Mouse (Mus musculus): ENCODE measurements around the gene Tmem247. TPM values are rescaled to one million over a fixed set of nuclear protein-coding genes. Genes with fewer than 3 reads are reported as not detected.

Gene Tmem247
- polyA plus RNA-seq, 1 experiment from 2014 or later, result not detected

DNA sequence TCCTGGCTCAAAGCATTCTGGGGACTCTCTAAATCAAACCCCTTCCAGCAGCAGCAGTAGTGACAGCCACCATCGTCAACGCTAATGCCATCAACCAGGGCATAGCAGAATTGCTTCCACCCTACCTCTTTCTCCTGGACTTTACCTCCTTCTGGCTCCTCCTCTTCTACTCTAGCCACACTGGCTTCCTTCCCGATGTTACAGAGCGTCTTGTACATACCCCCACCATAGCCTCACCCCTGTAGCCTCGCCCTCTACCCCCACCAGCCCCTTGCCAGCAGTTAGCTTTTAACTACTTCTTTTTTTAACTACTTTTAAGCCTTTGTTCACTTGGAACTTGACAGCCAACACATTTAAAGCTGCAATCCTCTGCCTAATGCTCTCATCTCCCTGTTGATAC lies 17.3 kb upstream of the Tmem247 start:
- 89% methylated on average over 5 of the region's 5 CpGs for WGBS
- no peaks in the 10 kb centered on the region for H3K36me3 ChIP-seq (ENCODE audit: control insufficient read depth, insufficient read depth, low read length)
- H3K4me2 ChIP-seq (ENCODE audit: low read length), result no peak overlapping the region
- H3K4me1 ChIP-seq (ENCODE audit: control insufficient read depth, insufficient read depth, low read depth, low read length), result peaks cover 4% of the 10 kb centered on the region
- no peak overlapping the region for H3K27ac ChIP-seq (ENCODE audit: low read depth, low read length)
- H3K4me3 ChIP-seq (ENCODE audit: low read length), result no peak overlapping the region
- ATAC-seq, result no peak
- no peaks in the 10 kb centered on the region for H3K9me3 ChIP-seq (ENCODE audit: control insufficient read depth, low read length)
- H3K9ac ChIP-seq (ENCODE audit: low read depth, low read length), result no peak overlapping the region
- H3K27me3 ChIP-seq (replicated peaks; ENCODE audit: control insufficient read depth, insufficient read depth, low read length), result no peaks in the 10 kb centered on the region

DNA sequence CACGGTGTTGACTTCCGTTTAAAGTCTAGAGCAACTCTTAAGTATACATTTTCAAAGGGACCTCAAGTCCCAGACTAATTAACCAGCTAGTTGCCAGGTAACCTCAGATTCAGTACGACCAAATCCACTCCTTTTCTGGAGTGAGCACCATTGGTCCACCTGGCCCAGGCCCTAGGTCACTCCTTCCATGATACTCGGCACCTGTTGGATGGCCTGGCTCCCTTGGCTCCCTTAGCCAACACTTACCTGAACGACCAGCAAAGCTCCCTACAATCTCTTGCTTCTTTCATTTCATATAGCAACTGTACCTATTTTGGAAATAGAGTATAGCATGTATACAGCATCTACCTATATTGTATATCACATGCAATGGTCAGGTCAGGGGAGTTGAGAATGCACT lies 16.6 kb upstream of the Tmem247 start:
- H3K36me3 ChIP-seq (ENCODE audit: control insufficient read depth, insufficient read depth, low read length), result no peaks in the 10 kb centered on the region
- no peak overlapping the region for H3K9ac ChIP-seq (ENCODE audit: low read depth, low read length)
- no peaks in the 10 kb centered on the region for H3K9me3 ChIP-seq (ENCODE audit: control insufficient read depth, low read length)
- peaks cover 12% of the 10 kb centered on the region for H3K4me1 ChIP-seq (ENCODE audit: control insufficient read depth, insufficient read depth, low read depth, low read length)
- H3K27me3 ChIP-seq (replicated peaks; ENCODE audit: control insufficient read depth, insufficient read depth, low read length), result no peaks in the 10 kb centered on the region
- H3K4me2 ChIP-seq (ENCODE audit: low read length), result no peak overlapping the region
- no peak overlapping the region for H3K4me3 ChIP-seq (ENCODE audit: low read length)
- 85% methylated on average over 5 of the region's 5 CpGs for WGBS
- no peak overlapping the region for H3K27ac ChIP-seq (ENCODE audit: low read depth, low read length)
- no peak for ATAC-seq

DNA sequence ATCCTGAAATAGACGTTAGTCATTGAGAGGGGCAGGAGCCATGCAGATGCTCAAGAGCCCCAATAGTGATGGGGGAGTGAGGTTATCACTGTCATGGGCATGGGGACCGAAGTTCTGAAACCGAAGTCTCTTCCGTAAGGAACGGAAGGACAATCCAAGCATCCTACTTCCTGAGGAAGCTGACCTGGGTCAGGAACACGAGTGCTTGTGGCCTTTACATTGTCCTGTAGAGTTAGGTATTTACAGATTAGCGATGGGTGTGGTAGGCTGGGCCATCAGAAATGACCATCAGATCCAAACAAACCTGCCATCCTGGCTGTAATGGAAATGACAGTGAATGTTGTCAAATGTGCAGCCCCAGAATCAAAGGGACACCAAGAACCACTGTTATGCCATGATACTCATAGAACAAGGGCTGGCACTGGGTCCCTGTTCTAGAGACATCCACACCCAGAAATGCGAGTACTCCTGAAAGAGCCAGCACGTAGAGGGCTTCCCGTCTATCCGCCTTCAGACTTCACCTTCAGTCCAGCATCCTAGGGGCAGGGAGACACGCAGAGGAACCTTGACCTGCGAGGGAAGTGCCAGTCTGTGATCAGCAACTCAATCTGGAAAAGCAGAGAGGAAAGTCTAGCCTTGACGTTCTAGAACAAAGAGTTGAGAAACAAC lies 14.6 kb upstream of the Tmem247 start:
- H3K36me3 ChIP-seq (ENCODE audit: control insufficient read depth, insufficient read depth, low read length), result no peaks in the 10 kb centered on the region
- H3K27ac ChIP-seq (ENCODE audit: low read depth, low read length), result no peak overlapping the region
- no peak overlapping the region for H3K9ac ChIP-seq (ENCODE audit: low read depth, low read length)
- no peaks in the 10 kb centered on the region; the same call in 1 of the 2 replicates for H3K27me3 ChIP-seq (replicated peaks; ENCODE audit: control insufficient read depth, insufficient read depth, low read length)
- ATAC-seq, result no peak
- 93% methylated on average over 14 of the region's 14 CpGs for WGBS
- H3K9me3 ChIP-seq (ENCODE audit: control insufficient read depth, low read length), result no peaks in the 10 kb centered on the region
- peaks cover 17% of the 10 kb centered on the region for H3K4me1 ChIP-seq (ENCODE audit: control insufficient read depth, insufficient read depth, low read depth, low read length)
- H3K4me2 ChIP-seq (ENCODE audit: low read length), result no peak overlapping the region
- H3K4me3 ChIP-seq (ENCODE audit: low read length), result no peak overlapping the region

DNA sequence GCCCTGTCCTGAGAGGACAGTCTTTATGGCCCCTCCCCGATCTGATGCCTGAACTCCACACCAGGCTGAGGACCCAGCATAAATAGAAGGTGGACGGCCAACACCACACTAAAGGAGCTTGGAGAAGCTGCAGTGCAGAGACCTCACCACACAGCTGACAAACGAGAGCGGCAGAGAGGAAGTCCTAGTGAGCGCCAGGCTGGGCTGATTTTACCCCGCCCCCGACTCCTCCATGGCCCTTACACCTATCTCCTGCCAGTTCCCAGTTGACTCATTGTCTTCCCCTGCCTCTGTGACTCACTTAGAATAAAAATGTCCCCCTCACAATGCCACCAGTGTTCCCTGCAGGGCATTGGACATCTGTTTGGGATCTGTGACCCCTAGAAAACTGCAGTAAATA lies 13.6 kb upstream of the Tmem247 start:
- no peak overlapping the region for H3K27ac ChIP-seq (ENCODE audit: low read depth, low read length)
- H3K36me3 ChIP-seq (ENCODE audit: control insufficient read depth, insufficient read depth, low read length), result no peaks in the 10 kb centered on the region
- no peak overlapping the region for H3K4me2 ChIP-seq (ENCODE audit: low read length)
- H3K9me3 ChIP-seq (ENCODE audit: control insufficient read depth, low read length), result no peaks in the 10 kb centered on the region
- H3K4me1 ChIP-seq (ENCODE audit: control insufficient read depth, insufficient read depth, low read depth, low read length), result peaks cover 17% of the 10 kb centered on the region
- H3K27me3 ChIP-seq (replicated peaks; ENCODE audit: control insufficient read depth, insufficient read depth, low read length), result no peaks in the 10 kb centered on the region; the same call in 1 of the 2 replicates
- H3K9ac ChIP-seq (ENCODE audit: low read depth, low read length), result no peak overlapping the region
- H3K4me3 ChIP-seq (ENCODE audit: low read length), result no peak overlapping the region
- 31% methylated on average over 7 of the region's 7 CpGs for WGBS
- peak; percentile 44 for ATAC-seq

DNA sequence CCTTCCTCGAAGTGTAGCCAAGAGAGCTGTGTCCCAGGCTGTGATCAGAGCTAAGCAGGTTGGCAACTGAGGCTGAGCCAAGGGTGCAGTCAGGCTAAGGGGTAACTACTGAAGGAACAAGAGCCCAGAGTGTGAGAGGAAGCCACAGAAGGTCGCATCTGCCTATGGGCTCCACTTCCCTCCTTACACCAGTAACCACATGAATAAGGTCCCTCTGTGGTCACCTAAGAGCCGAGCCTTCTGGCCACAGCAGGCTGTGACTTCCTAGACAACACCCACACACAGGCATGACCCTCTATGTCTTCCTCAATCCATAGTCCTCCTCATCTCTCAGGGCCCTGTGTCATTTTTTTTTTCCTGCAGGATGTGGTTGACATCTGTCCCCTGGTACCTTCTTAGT lies 12.9 kb upstream of the Tmem247 start:
- no peaks in the 10 kb centered on the region; the same call in 1 of the 2 replicates for H3K27me3 ChIP-seq (replicated peaks; ENCODE audit: control insufficient read depth, insufficient read depth, low read length)
- no peak overlapping the region for H3K4me3 ChIP-seq (ENCODE audit: low read length)
- ATAC-seq, result no peak
- peaks cover 17% of the 10 kb centered on the region for H3K4me1 ChIP-seq (ENCODE audit: control insufficient read depth, insufficient read depth, low read depth, low read length)
- H3K27ac ChIP-seq (ENCODE audit: low read depth, low read length), result no peak overlapping the region
- no peaks in the 10 kb centered on the region for H3K9me3 ChIP-seq (ENCODE audit: control insufficient read depth, low read length)
- no peak overlapping the region for H3K4me2 ChIP-seq (ENCODE audit: low read length)
- WGBS, result 80% methylated on average over 3 of the region's 3 CpGs
- H3K36me3 ChIP-seq (ENCODE audit: control insufficient read depth, insufficient read depth, low read length), result no peaks in the 10 kb centered on the region
- H3K9ac ChIP-seq (ENCODE audit: low read depth, low read length), result no peak overlapping the region

DNA sequence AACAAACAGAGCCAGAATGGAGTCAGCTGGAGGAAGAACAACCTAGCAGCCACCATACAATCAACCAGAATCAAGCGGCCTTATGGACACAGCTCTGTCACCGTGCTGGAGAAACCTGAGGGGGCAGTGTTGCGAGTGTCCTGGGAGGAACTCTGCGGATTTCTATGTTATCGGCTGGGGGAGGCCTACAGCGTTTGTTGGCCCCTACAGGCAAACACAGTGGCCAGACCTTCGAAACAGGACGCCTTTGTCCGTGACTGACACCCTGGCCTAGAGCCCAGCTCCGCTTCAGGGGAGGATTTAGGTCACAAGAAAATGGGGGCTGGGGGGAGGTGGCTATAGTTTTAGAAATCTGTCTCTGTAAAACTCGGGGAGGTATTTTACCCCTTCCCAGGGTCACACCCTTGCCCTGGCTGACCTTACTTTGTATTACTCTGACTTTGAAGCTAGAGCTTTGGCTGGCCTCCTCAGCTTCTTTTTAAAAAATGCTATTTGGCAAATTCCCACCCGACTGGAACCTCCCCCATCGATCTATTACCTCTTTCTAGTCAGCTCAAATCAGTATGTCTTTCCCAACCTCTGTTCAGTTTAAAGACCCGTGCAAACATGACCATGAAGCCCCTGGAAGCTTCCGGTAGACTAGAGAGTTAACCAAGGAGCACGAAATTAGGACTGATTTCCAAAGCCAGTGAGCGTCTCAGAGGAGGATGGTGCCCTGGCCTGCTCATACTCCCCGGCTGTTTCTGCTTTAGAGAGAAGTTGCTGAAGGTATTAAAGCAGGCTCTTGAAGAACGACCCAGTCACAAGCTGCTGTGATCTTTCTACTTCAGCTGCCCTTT lies 11.6 kb upstream of the Tmem247 start:
- H3K4me3 ChIP-seq (ENCODE audit: low read length), result no peak overlapping the region

DNA sequence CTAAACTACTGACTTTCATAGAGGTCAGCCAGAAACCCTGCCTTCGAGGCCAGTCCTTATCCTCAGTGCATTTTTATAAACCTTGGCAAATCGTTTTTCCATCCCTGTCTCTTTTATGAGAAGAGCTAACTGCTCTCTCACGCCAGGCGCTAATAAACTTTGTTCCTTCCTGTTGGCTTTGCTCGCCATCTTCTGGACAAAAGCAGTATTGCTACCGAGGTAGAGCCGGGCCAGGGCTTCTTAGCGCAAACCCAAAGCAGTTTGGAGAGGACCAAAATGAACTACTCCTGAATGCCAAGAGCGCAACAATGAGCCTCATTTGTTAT lies 11.0 kb upstream of the Tmem247 start:
- Histone ChIP-seq H3K4me3 (ENCODE audit: low read length) (no peak overlapping the region), H3K9me3 (ENCODE audit: control insufficient read depth, low read length) (no peaks in the 10 kb centered on the region), H3K4me2 (ENCODE audit: low read length) (peak overlapping the region; percentile 31), H3K27me3 (replicated peaks; ENCODE audit: control insufficient read depth, insufficient read depth, low read length) (no peaks in the 10 kb centered on the region; the same call in 1 of the 2 replicates), H3K27ac (ENCODE audit: low read depth, low read length) (peak overlapping the region; percentile 70), H3K36me3 (ENCODE audit: control insufficient read depth, insufficient read depth, low read length) (no peaks in the 10 kb centered on the region), H3K4me1 (ENCODE audit: control insufficient read depth, insufficient read depth, low read depth, low read length) (peaks cover 13% of the 10 kb centered on the region), H3K9ac (ENCODE audit: low read depth, low read length) (no peak overlapping the region; the same call in 1 of the 2 replicates)
- WGBS, result 3% methylated on average over 9 of the region's 9 CpGs
- ATAC-seq, result peak; percentile 47

More for the DNA sequence above, 11.6 kb upstream of the Tmem247 start:
- H3K27me3 ChIP-seq (replicated peaks; ENCODE audit: control insufficient read depth, insufficient read depth, low read length), result no peaks in the 10 kb centered on the region; the same call in 1 of the 2 replicates
- H3K9me3 ChIP-seq (ENCODE audit: control insufficient read depth, low read length), result no peaks in the 10 kb centered on the region
- H3K4me1 ChIP-seq (ENCODE audit: control insufficient read depth, insufficient read depth, low read depth, low read length), result peaks cover 17% of the 10 kb centered on the region
- WGBS, result 12% methylated on average over 19 of the region's 19 CpGs
- H3K4me2 ChIP-seq (ENCODE audit: low read length), result peak overlapping the region; percentile 31
- H3K9ac ChIP-seq (ENCODE audit: low read depth, low read length), result peak overlapping the region; percentile 25; the same call in 1 of the 2 replicates
- no peaks in the 10 kb centered on the region for H3K36me3 ChIP-seq (ENCODE audit: control insufficient read depth, insufficient read depth, low read length)
- H3K27ac ChIP-seq (ENCODE audit: low read depth, low read length), result peak overlapping the region; percentile 70
- peak; percentile 79 for ATAC-seq

DNA sequence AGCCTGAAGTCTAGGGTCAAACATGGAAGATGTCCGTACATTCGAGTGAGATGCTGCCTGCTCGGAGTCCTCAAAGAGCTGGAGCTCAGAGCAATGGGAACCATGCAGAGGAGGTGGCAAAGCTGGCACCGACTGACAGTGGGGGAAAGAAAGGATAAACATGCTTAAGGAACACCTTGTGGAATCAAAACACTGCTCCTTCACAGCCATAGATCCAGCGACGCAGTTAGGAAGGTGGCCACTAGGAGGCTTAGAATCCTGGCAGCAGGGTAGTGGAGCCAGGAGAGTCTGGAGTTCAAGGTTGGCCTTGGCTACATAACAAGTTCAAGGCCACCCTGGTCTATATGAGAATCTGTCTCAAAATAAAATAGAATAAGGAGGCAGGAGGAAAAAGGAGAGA lies 10.5 kb upstream of the Tmem247 start:
- H3K9ac ChIP-seq (ENCODE audit: low read depth, low read length), result no peak overlapping the region
- H3K4me3 ChIP-seq (ENCODE audit: low read length), result no peak overlapping the region
- no peak overlapping the region for H3K4me2 ChIP-seq (ENCODE audit: low read length)
- no peaks in the 10 kb centered on the region; the same call in 1 of the 2 replicates for H3K27me3 ChIP-seq (replicated peaks; ENCODE audit: control insufficient read depth, insufficient read depth, low read length)
- ATAC-seq, result no peak
- WGBS, result 35% methylated on average over 6 of the region's 6 CpGs
- no peaks in the 10 kb centered on the region for H3K36me3 ChIP-seq (ENCODE audit: control insufficient read depth, insufficient read depth, low read length)
- no peak overlapping the region for H3K27ac ChIP-seq (ENCODE audit: low read depth, low read length)
- no peaks in the 10 kb centered on the region for H3K9me3 ChIP-seq (ENCODE audit: control insufficient read depth, low read length)
- H3K4me1 ChIP-seq (ENCODE audit: control insufficient read depth, insufficient read depth, low read depth, low read length), result peaks cover 13% of the 10 kb centered on the region

DNA sequence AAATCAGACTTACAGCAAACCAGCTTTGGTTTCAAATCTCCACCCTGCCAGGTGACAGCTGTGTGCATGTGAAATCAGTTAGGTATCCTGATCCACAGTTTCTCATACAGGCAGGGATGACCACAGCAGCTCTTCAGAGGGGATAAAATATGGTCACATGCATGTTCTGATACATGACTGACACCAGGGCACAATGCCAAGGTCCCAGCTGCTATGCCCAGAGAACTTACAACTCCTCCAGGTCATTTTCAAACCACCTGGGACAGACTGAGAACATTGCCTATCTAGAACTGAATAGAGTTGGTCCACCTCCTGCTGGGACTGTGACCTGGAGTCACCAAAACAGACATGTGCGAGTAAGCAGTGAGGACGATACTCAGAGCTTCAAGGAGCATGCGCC lies 10.1 kb upstream of the Tmem247 start:
- H3K4me2 ChIP-seq (ENCODE audit: low read length), result no peak overlapping the region
- H3K27me3 ChIP-seq (replicated peaks; ENCODE audit: control insufficient read depth, insufficient read depth, low read length), result no peaks in the 10 kb centered on the region; the same call in 1 of the 2 replicates
- H3K9me3 ChIP-seq (ENCODE audit: control insufficient read depth, low read length), result no peaks in the 10 kb centered on the region
- 75% methylated on average over 3 of the region's 3 CpGs for WGBS
- peaks cover 13% of the 10 kb centered on the region for H3K4me1 ChIP-seq (ENCODE audit: control insufficient read depth, insufficient read depth, low read depth, low read length)
- no peak overlapping the region for H3K27ac ChIP-seq (ENCODE audit: low read depth, low read length)
- no peak for ATAC-seq
- H3K9ac ChIP-seq (ENCODE audit: low read depth, low read length), result no peak overlapping the region
- no peaks in the 10 kb centered on the region for H3K36me3 ChIP-seq (ENCODE audit: control insufficient read depth, insufficient read depth, low read length)
- no peak overlapping the region for H3K4me3 ChIP-seq (ENCODE audit: low read length)
